Mouse (Mus musculus) liver, embryonic 12.5 days (tissue): Measurements from ENCODE around the gene Hdac9. TPM values are rescaled to one million over a fixed set of nuclear protein-coding genes. Genes with fewer than 3 reads are reported as not detected.

Experiments used
- ATAC-seq: fragments of 200-750 bp; cut with Nextera tagmentation; 2 replicates; pipeline ENCODE4 v1.8.0; 2017; ENCODE audit warnings: moderate number of reproducible peaks, mild to moderate bottlenecking, moderate library complexity
- H3K27ac ChIP-seq: fragments of 300-500 bp; sonication (generic); 2 replicates; pipeline ENCODE4 v1.5.1; 2016; ENCODE audit warnings: mild to moderate bottlenecking
- H3K27me3 ChIP-seq: fragments of 300-500 bp; sonication (generic); replicated peaks from 2 replicates; pipeline ENCODE4 v1.6.1; 2016; ENCODE audit warnings: mild to moderate bottlenecking, moderate library complexity
- H3K36me3 ChIP-seq: fragments of 300-500 bp; sonication (generic); 2 replicates; pipeline ENCODE4 v1.6.1; 2016; ENCODE audit warnings: mild to moderate bottlenecking, moderate library complexity
- H3K4me1 ChIP-seq: fragments of 300-500 bp; sonication (generic); 2 replicates; pipeline ENCODE4 v1.6.1; 2016
- H3K4me2 ChIP-seq: fragments of 300-500 bp; sonication (generic); 2 replicates; pipeline ENCODE4 v1.6.1; 2016; ENCODE audit warnings: mild to moderate bottlenecking, moderate library complexity
- H3K4me3 ChIP-seq: fragments of 300-500 bp; sonication (generic); 2 replicates; pipeline ENCODE4 v1.5.1; 2016; ENCODE audit warnings: mild to moderate bottlenecking, moderate library complexity
- H3K9ac ChIP-seq: fragments of 300-500 bp; sonication (generic); 2 replicates; pipeline ENCODE4 v1.6.1; 2016; ENCODE audit warnings: mild to moderate bottlenecking, moderate library complexity
- H3K9me3 ChIP-seq: fragments of 300-500 bp; sonication (generic); replicated peaks from 2 replicates; pipeline ENCODE4 v1.6.1; 2016; ENCODE audit warnings: mild to moderate bottlenecking, moderate library complexity
- WGBS: fragments of 180-500 bp; shearing (Covaris S2); methylation state at CpG from one replicate; pipeline ENCODE4 v1.1.7; 2016; ENCODE audit not compliant: insufficient replicate concordance; 5-methylcytosine and 5-hydroxymethylcytosine counted together
- polyA plus RNA-seq: library from polyadenylated mRNA; unstranded; fragments of >200 nt; fragmentation: Nextera tagmentation; extraction: Ambion mirVana; gene quantifications from 2 replicates; pipeline ENCODE4 v1.2.1, GENCODE M21; 2016

Gene Hdac9
- polyA plus RNA-seq, 1 experiment from 2014 or later: 1.5 TPM

DNA sequence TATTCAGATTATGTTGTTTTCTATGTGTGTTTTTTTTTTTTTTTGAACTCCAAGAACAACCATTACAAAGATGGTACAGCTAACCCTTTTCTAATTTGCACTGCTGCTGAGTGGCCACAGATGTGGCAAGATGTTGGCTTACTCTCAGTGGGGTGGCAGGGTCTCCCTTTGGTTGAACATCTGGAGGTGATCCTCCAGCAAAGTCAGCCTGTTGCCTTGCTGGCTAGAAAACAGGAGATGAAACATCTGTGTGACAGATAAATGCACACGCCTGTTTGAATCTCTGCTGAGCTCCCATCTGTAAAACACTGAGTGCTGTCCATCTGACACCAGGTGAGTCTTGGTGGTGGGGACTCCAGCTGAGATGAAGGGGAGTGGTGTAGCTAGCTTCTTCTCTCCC is 537.2 kb downstream of the Hdac9 start:
- 62% methylated on average over 1 of the region's 1 CpGs for WGBS

DNA sequence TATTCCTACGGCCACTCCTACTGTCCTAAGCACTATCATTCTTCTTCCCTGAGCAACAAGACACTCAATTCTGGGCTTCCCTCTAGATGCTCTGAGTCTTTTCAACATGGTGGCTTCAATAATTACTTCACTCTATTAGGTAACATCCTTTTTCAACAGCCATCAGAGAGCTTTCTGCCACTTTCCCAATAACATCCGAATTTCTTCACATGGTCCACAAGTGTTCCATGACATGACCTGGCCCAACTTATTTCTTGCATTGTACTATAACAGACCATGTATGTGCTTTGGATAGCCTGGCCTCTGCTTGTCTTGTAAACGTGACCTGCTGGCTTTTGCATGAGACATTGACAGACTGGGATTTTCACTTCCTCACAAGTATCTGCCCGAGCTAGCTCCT is 538.3 kb downstream of the Hdac9 start:
- H3K27me3 ChIP-seq: no peaks in the 10 kb centered on the region
- no peaks in the 10 kb centered on the region for H3K36me3 ChIP-seq
- no peaks in the 10 kb centered on the region for H3K4me1 ChIP-seq
- H3K4me3 ChIP-seq: no peak overlapping the region
- H3K9me3 ChIP-seq: no peaks in the 10 kb centered on the region
- WGBS: 62% methylated on average over 4 of the region's 4 CpGs
- H3K4me2 ChIP-seq: no peak overlapping the region
- H3K27ac ChIP-seq: no peak overlapping the region
- no peak overlapping the region for H3K9ac ChIP-seq
- ATAC-seq: no peak

More for the DNA sequence above, 537.2 kb downstream of the Hdac9 start:
- H3K27me3 ChIP-seq: no peaks in the 10 kb centered on the region
- H3K9me3 ChIP-seq: no peaks in the 10 kb centered on the region
- no peak overlapping the region for H3K4me3 ChIP-seq
- no peak overlapping the region for H3K9ac ChIP-seq
- ATAC-seq: no peak
- no peak overlapping the region for H3K4me2 ChIP-seq
- no peak overlapping the region for H3K27ac ChIP-seq
- no peaks in the 10 kb centered on the region for H3K36me3 ChIP-seq
- no peaks in the 10 kb centered on the region for H3K4me1 ChIP-seq

DNA sequence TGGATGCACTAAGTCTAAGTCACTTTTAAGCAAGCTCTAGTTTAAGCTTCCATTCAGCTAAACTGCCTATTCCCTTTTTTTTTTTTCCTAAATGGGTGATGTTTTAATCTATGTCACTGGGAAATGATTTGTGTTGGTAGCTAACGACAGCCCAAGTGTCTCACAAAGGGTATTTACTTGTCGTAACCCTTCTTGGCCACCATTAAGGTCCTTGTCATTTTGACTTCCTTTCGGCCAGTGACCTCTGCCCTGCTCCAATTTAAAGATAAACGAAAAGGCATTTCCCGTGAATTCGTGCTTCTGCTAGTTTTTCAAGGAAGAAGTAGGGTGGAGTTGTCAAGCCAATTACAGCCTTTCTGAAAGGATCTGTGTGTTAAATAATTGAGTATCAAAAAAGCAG is 565.0 kb downstream of the Hdac9 start:
- Histone ChIP-seq H3K9ac (no peak overlapping the region), H3K4me2 (no peak overlapping the region), H3K27me3 (no peaks in the 10 kb centered on the region), H3K9me3 (no peaks in the 10 kb centered on the region), H3K4me1 (no peaks in the 10 kb centered on the region), H3K4me3 (no peak overlapping the region), H3K36me3 (no peaks in the 10 kb centered on the region), H3K27ac (no peak overlapping the region)
- ATAC-seq: no peak
- WGBS: 29% methylated on average over 6 of the region's 6 CpGs

DNA sequence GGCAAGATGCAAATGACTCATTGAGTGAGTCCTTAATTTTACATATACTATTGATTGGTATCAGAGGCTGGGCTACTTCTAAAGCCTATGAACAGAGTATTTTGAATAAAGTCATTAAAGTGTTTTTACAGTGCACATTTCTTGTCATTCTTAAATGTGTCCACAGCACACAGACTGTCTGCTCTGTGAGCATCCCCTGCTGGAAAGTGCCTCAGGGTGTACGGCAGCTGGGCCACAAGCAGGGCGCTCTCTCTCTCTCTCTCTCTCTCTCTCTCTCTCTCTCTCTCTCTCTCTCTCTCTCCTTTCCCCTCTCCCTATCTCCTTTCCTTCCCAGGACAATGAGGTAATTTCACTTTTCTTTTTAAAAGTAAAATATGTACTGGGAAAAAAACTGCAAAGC is 569.4 kb downstream of the Hdac9 start:
- H3K4me3 ChIP-seq: no peak overlapping the region
- no peak for ATAC-seq
- H3K27me3 ChIP-seq: no peaks in the 10 kb centered on the region

DNA sequence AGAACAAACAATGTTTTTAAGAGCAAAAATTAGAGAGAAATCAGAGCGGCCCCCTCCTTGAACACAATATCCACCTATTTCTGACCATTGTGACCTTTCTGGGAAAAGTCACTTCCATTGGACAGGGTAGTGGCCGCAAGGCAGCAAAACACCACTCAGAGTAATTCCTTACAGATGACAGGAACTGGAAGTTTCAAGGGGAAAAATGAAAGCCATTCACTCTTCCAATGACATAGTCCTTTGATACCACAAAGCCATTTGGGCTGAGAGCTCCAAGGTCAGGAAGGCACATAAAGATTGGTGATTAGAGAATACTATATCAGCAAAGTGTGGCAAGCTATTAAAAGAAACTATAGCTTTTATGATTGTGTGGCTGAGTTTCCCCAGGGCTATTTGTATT is 574.1 kb downstream of the Hdac9 start:
- H3K4me2 ChIP-seq: no peak overlapping the region
- H3K9ac ChIP-seq: no peak overlapping the region
- H3K36me3 ChIP-seq: no peaks in the 10 kb centered on the region
- no peak overlapping the region for H3K27ac ChIP-seq
- no peaks in the 10 kb centered on the region for H3K27me3 ChIP-seq
- WGBS: 67% methylated on average over 2 of the region's 2 CpGs
- H3K4me3 ChIP-seq: no peak overlapping the region
- no peaks in the 10 kb centered on the region for H3K4me1 ChIP-seq
- ATAC-seq: no peak
- H3K9me3 ChIP-seq: no peaks in the 10 kb centered on the region

More for the DNA sequence above, 569.4 kb downstream of the Hdac9 start:
- H3K9ac ChIP-seq: no peak overlapping the region
- 66% methylated on average over 2 of the region's 2 CpGs for WGBS
- no peaks in the 10 kb centered on the region for H3K36me3 ChIP-seq
- H3K4me2 ChIP-seq: no peak overlapping the region
- no peak overlapping the region for H3K27ac ChIP-seq
- H3K9me3 ChIP-seq: no peaks in the 10 kb centered on the region
- H3K4me1 ChIP-seq: no peaks in the 10 kb centered on the region

DNA sequence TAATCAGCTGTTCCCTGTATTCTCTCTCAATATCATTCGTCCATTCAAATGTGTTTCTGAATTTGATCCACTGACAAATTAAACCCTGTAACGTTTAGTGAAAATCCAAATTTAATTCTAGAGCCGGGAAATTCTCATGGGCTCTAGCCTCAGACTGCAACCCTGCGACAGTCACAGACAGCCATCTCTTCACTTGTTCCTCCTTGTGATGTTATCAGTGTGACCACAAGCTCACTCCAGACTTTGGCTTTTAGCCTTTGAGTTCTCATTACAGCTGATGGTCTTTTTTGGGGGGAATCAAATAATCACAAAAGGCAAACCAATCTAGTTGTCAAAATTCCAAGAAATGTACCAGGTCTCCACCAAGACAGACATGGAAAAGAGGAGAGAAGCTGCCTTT is 578.0 kb downstream of the Hdac9 start:
- no peak for ATAC-seq
- 21% methylated on average over 4 of the region's 4 CpGs for WGBS
- Histone ChIP-seq H3K4me1 (no peaks in the 10 kb centered on the region), H3K27ac (no peak overlapping the region), H3K4me3 (no peak overlapping the region), H3K9me3 (no peaks in the 10 kb centered on the region), H3K36me3 (no peaks in the 10 kb centered on the region), H3K4me2 (no peak overlapping the region), H3K9ac (no peak overlapping the region), H3K27me3 (no peaks in the 10 kb centered on the region)

DNA sequence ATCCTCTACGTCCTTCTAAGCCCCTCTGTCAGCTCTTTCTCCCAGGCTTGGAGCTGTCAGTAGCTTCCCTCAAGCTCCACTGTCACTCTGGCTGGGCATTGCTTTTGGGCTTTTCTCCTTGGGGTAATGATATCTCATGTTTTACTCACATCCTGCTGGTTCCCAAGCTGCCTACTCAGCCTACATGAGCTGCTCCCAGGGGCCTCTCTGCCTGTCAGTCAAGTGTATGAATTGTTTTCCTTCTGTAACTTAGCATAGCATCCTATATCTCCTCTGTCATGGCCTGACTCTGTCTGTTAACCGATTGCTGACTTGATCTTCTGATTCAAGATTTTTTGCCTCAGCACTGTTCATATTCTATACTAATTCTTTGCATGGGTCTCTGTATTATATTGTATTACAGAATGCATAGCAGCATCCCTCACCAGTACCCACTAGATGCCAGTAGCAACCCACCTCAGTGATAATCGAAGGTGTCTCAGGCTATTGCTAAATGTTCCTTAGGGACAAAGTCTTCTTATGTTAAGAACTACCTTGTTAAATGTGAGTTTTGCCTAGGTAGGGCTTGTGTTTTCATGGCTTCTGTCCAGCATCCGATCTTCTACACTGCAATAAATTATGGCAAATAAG is 582.3 kb downstream of the Hdac9 start:
- no peaks in the 10 kb centered on the region for H3K36me3 ChIP-seq
- H3K4me3 ChIP-seq: no peak overlapping the region
- H3K4me1 ChIP-seq: no peaks in the 10 kb centered on the region
- 56% methylated on average over 4 of the region's 4 CpGs for WGBS
- no peak overlapping the region for H3K4me2 ChIP-seq
- no peak overlapping the region for H3K9ac ChIP-seq
- H3K9me3 ChIP-seq: no peaks in the 10 kb centered on the region
- no peaks in the 10 kb centered on the region for H3K27me3 ChIP-seq
- no peak for ATAC-seq
- H3K27ac ChIP-seq: no peak overlapping the region

DNA sequence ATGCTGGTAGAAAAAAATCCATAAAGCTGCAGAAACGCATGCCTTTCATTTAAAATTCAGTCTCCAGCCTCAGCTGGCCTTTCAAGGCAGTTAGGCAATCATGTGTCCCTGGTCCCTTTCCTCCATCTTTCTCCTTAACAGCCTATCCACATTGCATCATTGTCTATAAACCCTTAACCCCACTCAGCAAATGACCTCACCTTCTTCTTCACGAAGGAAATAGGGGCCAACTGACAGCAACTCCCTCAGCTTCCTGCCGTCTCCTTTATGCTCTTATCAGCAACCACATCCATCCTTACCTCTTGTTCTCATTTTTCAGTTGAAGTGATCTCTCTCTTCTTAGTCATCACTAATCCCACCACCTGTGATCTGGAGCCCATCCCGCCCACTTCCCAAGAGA is 584.0 kb downstream of the Hdac9 start:
- no peaks in the 10 kb centered on the region for H3K27me3 ChIP-seq
- H3K9me3 ChIP-seq: no peaks in the 10 kb centered on the region
- H3K4me1 ChIP-seq: no peaks in the 10 kb centered on the region
- H3K9ac ChIP-seq: no peak overlapping the region
- ATAC-seq: no peak
- H3K4me3 ChIP-seq: no peak overlapping the region
- H3K36me3 ChIP-seq: no peaks in the 10 kb centered on the region
- no peak overlapping the region for H3K27ac ChIP-seq
- WGBS: 30% methylated on average over 4 of the region's 4 CpGs
- no peak overlapping the region for H3K4me2 ChIP-seq

DNA sequence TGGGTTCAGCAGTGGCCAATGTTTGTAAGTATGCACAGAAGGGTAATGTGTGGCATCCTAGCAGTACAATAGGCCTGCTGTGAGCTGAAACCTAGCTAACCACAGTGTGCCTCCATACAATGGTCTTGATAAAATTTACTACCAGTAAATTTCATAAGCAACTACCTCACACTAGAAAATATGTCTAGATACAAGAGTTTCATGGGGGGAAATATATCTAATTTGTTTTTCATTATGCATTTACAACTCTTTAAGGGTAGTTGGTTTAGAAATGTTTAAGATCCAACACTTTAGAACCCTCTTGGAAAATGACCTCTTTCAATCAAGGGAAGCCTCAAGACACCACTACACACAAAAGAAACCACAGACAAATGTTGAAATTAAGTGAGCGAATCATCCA is 589.8 kb downstream of the Hdac9 start:
- no peak overlapping the region for H3K4me2 ChIP-seq
- no peaks in the 10 kb centered on the region for H3K36me3 ChIP-seq
- H3K9me3 ChIP-seq: no peaks in the 10 kb centered on the region
- no peak for ATAC-seq
- H3K27me3 ChIP-seq: no peaks in the 10 kb centered on the region
- no peak overlapping the region for H3K27ac ChIP-seq
- 79% methylated on average over 1 of the region's 1 CpGs for WGBS
- H3K4me1 ChIP-seq: no peaks in the 10 kb centered on the region
- no peak overlapping the region for H3K4me3 ChIP-seq
- no peak overlapping the region for H3K9ac ChIP-seq

DNA sequence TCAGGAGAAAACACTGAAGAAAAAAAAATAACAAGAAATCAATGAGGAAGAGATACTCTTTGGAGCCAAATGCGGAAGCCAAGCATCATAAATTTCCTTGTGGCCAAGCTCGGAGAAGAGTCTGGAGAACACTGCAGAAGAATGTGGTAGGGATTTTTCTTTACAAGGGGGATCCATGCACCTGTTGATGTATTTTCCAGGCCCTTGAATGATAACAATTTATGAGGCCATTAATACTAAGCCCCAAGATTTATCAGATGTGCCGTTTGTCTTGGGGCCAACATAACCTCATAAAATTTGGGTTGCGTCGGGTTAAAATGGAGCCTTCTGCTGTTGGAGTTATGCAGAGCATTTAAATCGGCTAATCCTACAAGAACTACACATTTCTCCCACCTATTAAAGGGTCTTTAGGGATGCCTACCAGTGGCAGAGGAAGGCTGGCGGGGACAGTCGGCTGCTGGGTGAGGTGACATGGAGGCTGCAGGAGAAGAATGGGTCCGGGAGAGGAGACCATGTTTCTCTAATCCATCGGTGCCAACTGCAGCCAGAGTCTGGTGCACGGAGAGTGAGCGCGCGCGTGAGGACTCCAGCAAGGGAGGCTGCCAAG is 604.7 kb downstream of the Hdac9 start:
- Histone ChIP-seq H3K4me3 (no peak overlapping the region), H3K9ac (no peak overlapping the region), H3K36me3 (no peaks in the 10 kb centered on the region), H3K9me3 (no peaks in the 10 kb centered on the region), H3K4me1 (no peaks in the 10 kb centered on the region), H3K27me3 (no peaks in the 10 kb centered on the region), H3K4me2 (no peak overlapping the region), H3K27ac (no peak overlapping the region)
- ATAC-seq: no peak
- 74% methylated on average over 15 of the region's 15 CpGs for WGBS

DNA sequence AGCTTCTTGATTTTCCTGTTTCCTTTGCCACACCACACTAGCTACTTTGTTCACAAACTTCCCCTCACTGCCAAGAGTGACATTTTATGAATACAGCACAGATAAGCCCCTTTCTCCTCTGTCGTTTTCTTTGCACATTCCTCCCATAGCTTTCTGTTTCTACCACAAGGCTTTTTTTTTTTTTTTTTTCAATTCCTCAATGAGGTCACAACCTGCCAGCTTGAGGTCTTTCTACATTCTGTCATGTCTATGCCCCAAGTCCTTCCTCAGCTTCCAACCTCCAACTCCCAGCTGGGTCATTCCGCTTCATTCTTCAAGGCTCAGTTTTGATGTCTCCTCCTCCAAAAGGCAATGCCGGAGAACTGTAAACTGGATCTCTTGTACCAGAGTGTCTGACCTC is 611.4 kb downstream of the Hdac9 start:
- Histone ChIP-seq H3K4me3 (no peak overlapping the region), H3K9me3 (no peaks in the 10 kb centered on the region), H3K9ac (no peak overlapping the region), H3K36me3 (no peaks in the 10 kb centered on the region), H3K27me3 (no peaks in the 10 kb centered on the region), H3K27ac (no peak overlapping the region), H3K4me2 (no peak overlapping the region), H3K4me1 (no peaks in the 10 kb centered on the region)
- WGBS: 40% methylated on average over 3 of the region's 3 CpGs
- ATAC-seq: no peak

DNA sequence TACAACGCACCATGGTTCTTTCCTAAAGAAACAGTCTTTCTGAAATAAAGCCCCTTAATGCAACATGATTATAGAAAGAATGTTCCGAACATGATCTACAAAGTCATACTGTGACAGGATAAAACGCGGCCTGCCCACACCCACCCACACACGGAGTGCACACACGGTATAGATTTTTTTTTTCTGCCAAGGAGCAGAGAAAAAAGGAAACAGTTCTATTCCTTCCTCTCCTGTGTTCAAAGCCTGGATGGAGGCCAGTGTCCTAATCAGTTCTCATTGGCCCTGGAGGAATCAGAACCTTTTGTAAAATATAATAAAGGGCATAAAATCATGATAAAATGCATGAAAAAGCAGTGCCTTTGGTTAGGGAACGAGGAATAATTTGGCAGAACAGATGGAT is 624.5 kb downstream of the Hdac9 start:
- no peak overlapping the region for H3K27ac ChIP-seq
- no peak for ATAC-seq
- no peak overlapping the region for H3K9ac ChIP-seq
- H3K4me3 ChIP-seq: no peak overlapping the region
- 80% methylated on average over 7 of the region's 7 CpGs for WGBS
- no peak overlapping the region for H3K4me2 ChIP-seq
- no peaks in the 10 kb centered on the region for H3K27me3 ChIP-seq
- no peaks in the 10 kb centered on the region for H3K4me1 ChIP-seq
- no peaks in the 10 kb centered on the region for H3K9me3 ChIP-seq
- no peaks in the 10 kb centered on the region for H3K36me3 ChIP-seq

DNA sequence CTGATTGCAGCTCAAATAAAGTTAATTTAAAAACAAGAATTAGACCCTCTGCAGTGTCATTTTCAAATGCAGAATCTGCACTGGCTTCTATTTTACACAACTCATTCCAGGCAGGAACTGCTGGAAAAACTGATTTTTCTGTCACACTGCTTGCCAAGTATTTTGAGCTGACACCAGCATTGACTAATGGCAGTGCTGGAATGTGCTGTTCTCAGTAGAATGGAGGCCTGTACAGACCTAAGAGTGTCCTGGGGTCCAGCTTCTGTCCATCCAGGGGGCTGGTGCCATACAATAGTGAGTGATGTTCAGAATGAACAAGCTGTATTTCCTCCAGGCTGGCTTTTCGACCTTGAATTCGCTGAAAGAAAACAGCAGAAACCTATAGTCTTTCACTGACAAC is 629.7 kb downstream of the Hdac9 start:
- Histone ChIP-seq H3K4me3 (no peak overlapping the region), H3K27me3 (no peaks in the 10 kb centered on the region), H3K4me2 (no peak overlapping the region), H3K36me3 (no peaks in the 10 kb centered on the region), H3K27ac (no peak overlapping the region), H3K9ac (no peak overlapping the region), H3K9me3 (no peaks in the 10 kb centered on the region), H3K4me1 (no peaks in the 10 kb centered on the region)
- 68% methylated on average over 2 of the region's 2 CpGs for WGBS
- ATAC-seq: no peak
